ENCODE assay signal across 9 mouse cellular contexts in the genomic region with DNA sequence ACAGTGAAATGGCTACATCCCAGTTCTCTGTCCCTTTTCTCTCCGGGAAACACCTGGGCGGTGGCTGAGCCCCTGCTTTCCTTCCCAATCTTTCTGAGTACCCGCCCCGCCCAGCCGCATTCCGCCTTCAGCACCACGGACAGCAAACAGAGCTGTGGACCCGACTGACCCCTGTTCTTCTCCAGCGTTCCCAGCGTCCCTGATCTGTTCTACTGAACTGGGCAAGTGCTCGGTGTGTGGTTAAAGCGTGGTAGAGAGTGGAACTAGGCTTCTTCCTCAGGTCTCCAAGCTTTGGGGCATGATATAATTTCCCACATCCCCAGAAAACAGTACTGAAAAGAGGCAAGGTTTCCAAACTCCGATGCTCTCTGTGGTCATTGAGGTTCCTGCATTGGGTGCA. TPM values are rescaled to one million over a fixed set of nuclear protein-coding genes. Genes with fewer than 3 reads are reported as not detected.
DNase-seq lines count a peak whose midpoint lies in the region; ATAC-seq and TF ChIP-seq lines count a peak whose summit lies in the region.
"Had no signal": no experiment of that assay in that cellular context is flagged by ENCODE, and none has a peak within 500 bp of the region (broad histone marks: within the 10 kb centered on the region; RNA-seq: fewer than 3 reads in every experiment).

No protein-coding gene starts in this region.

- no peaks in the 10 kb centered on the region for H3K79me2 ChIP-seq in MEL (ENCODE audit: control insufficient read depth, insufficient read depth, low read length, poor library complexity)
- no peaks in the 10 kb centered on the region for H3K79me2 ChIP-seq in liver, adult 2 months (ENCODE audit: control insufficient read depth, insufficient read depth, low read length)
- no peaks in the 10 kb centered on the region for H3K79me2 ChIP-seq in myocyte (ENCODE audit: control insufficient read depth, insufficient read depth)

- H3K4me2 ChIP-seq in embryonic facial prominence, embryonic 15.5 days (replicated peaks), result peak overlapping the region; percentile 99
- H3K4me2 ChIP-seq in hindbrain, embryonic 12.5 days (replicated peaks), result peak overlapping the region; percentile 88
- H3K4me2 ChIP-seq in myocyte (ENCODE audit: low read depth), result peak overlapping the region; percentile 56

- DNase-seq in B cell, adult 2 months, result peak; percentile 43 to 47
- peak; percentile 83 for DNase-seq in MEL (ENCODE audit: low read depth, low spot score)
- DNase-seq in liver, adult 2 months (ENCODE audit: extremely low read depth, low read depth, low spot score), result peak; percentile 39
- no peak for DNase-seq in cerebellum, postnatal 25 days
- no peak for DNase-seq in left cerebral cortex, postnatal 4 days

- TF ChIP-seq POLR2A in MEL (IDR thresholded peaks at IDR 0.05; ENCODE audit: control insufficient read depth in 1 of 2, insufficient read depth in 1 of 2, low read depth in 1 of 2, low read length in 2 of 2, poor library complexity in 1 of 2) (no peak), myocyte (IDR thresholded peaks at IDR 0.05; ENCODE audit: insufficient read length, low read depth) (no peak)
- no peak for TF ChIP-seq POLR2A in liver, adult 2 months (IDR thresholded peaks at IDR 0.05; ENCODE audit: extremely low read depth, insufficient read depth, low read length)

- WGBS in embryonic facial prominence, embryonic 15.5 days, result 3% methylated on average over 13 of the region's 13 CpGs
- WGBS in hindbrain, embryonic 12.5 days, result 2% methylated on average over 13 of the region's 13 CpGs
- 4% methylated on average over 13 of the region's 13 CpGs for WGBS in liver, adult 2 months

- no peak overlapping the region for H3ac ChIP-seq in myocyte (ENCODE audit: control insufficient read depth, insufficient read length)

- H3K4me3 ChIP-seq in MEL (ENCODE audit: control insufficient read depth in 1 of 2, insufficient read depth in 1 of 2, low read depth in 2 of 2, low read length in 2 of 2), result peak overlapping the region; percentile 61 to 62
- H3K4me3 ChIP-seq in embryonic facial prominence, embryonic 15.5 days (replicated peaks), result peak overlapping the region; percentile 63
- H3K4me3 ChIP-seq in hindbrain, embryonic 12.5 days, result peak overlapping the region; percentile 58
- H3K4me3 ChIP-seq in liver, adult 2 months (ENCODE audit: insufficient read depth, low read depth, low read length), result no peak overlapping the region
- no peak overlapping the region for H3K4me3 ChIP-seq in myocyte

- no peak for TF ChIP-seq CTCF in MEL (IDR thresholded peaks at IDR 0.05 in 2 of 3, conservative IDR thresholded peaks at IDR 0.05 in 1 of 3; ENCODE audit: control insufficient read depth in 1 of 3, insufficient read depth in 1 of 3, low read depth in 2 of 3, low read length in 3 of 3, poor library complexity in 1 of 3, severe bottlenecking in 1 of 3)
- no peak for TF ChIP-seq CTCF in liver, adult 2 months (IDR thresholded peaks at IDR 0.05; ENCODE audit: low read depth, low read length)

- no peak for TF ChIP-seq RAD21 in MEL (IDR thresholded peaks at IDR 0.05; ENCODE audit: low read depth, low read length)

- no peak for TF ChIP-seq EP300 in MEL (IDR thresholded peaks at IDR 0.05; ENCODE audit: low read depth in 1 of 2, low read length in 2 of 2)

- H3K27ac ChIP-seq in MEL (ENCODE audit: control insufficient read depth, low read depth, low read length), result no peak overlapping the region
- H3K27ac ChIP-seq in embryonic facial prominence, embryonic 15.5 days (replicated peaks), result no peak overlapping the region
- no peak overlapping the region for H3K27ac ChIP-seq in hindbrain, embryonic 12.5 days
- H3K27ac ChIP-seq in liver, adult 2 months (replicated peaks; ENCODE audit: insufficient read depth, low read depth, low read length), result no peak overlapping the region

- peak overlapping the region; percentile 67 for H3K9ac ChIP-seq in MEL (ENCODE audit: control insufficient read depth, low read depth, low read length, poor library complexity, severe bottlenecking)
- H3K9ac ChIP-seq in embryonic facial prominence, embryonic 15.5 days, result peak overlapping the region; percentile 44; the same call in 1 of the 2 replicates
- H3K9ac ChIP-seq in hindbrain, embryonic 12.5 days, result peak overlapping the region; percentile 67
- H3K9ac ChIP-seq in liver, adult 2 months (ENCODE audit: low read depth, low read length), result no peak overlapping the region

- no peak for ATAC-seq in embryonic facial prominence, embryonic 15.5 days (ENCODE audit: insufficient number of reproducible peaks, low FRiP score, low TSS enrichment, low read depth)
- no peak for ATAC-seq in hindbrain, embryonic 12.5 days (ENCODE audit: low FRiP score)

- no peaks in the 10 kb centered on the region for H3K9me3 ChIP-seq in MEL (replicated peaks; ENCODE audit: insufficient read depth, low read length)
- no peaks in the 10 kb centered on the region for H3K9me3 ChIP-seq in embryonic facial prominence, embryonic 15.5 days (replicated peaks)
- no peaks in the 10 kb centered on the region for H3K9me3 ChIP-seq in hindbrain, embryonic 12.5 days (replicated peaks)

- H3K4me1 ChIP-seq in MEL (ENCODE audit: control insufficient read depth in 1 of 2, insufficient read depth in 2 of 2, low read length in 2 of 2), result peaks cover 10 to 15% of the 10 kb centered on the region in 2 experiments; a peak in 3 of 4 replicates
- peaks cover 27% of the 10 kb centered on the region for H3K4me1 ChIP-seq in embryonic facial prominence, embryonic 15.5 days
- H3K4me1 ChIP-seq in hindbrain, embryonic 12.5 days, result peaks cover 31% of the 10 kb centered on the region
- peaks cover 3% of the 10 kb centered on the region; the same call in 1 of the 2 replicates for H3K4me1 ChIP-seq in liver, adult 2 months (ENCODE audit: control insufficient read depth, insufficient read depth, low read length)

- no peaks in the 10 kb centered on the region for H3K27me3 ChIP-seq in MEL (ENCODE audit: control insufficient read depth in 1 of 2, insufficient read depth in 2 of 2, low read length in 2 of 2)
- H3K27me3 ChIP-seq in embryonic facial prominence, embryonic 15.5 days, result peaks cover 13% of the 10 kb centered on the region
- peaks cover 17% of the 10 kb centered on the region for H3K27me3 ChIP-seq in hindbrain, embryonic 12.5 days
- H3K27me3 ChIP-seq in liver, adult 2 months (ENCODE audit: control insufficient read depth, insufficient read depth, low read length), result no peaks in the 10 kb centered on the region
- peaks cover 23% of the 10 kb centered on the region for H3K27me3 ChIP-seq in myocyte (ENCODE audit: control insufficient read depth, insufficient read depth, insufficient read length)

- intact Hi-C loops in left cerebral cortex, postnatal 4 days (cut with DNase I), result loop anchor here (5.0 kb wide), 1 partner anchor 67 kb away; the partner anchor contains the start of gene Rusc1

- H3K36me3 ChIP-seq in MEL (ENCODE audit: control insufficient read depth in 1 of 2, insufficient read depth in 2 of 2, low read length in 2 of 2), result peaks cover 0 to 8% of the 10 kb centered on the region in 2 experiments; a peak in 2 of 4 replicates
- H3K36me3 ChIP-seq in embryonic facial prominence, embryonic 15.5 days, result no peaks in the 10 kb centered on the region
- no peaks in the 10 kb centered on the region for H3K36me3 ChIP-seq in hindbrain, embryonic 12.5 days
- H3K36me3 ChIP-seq in liver, adult 2 months (ENCODE audit: control insufficient read depth, insufficient read depth, low read length), result no peaks in the 10 kb centered on the region
- no peaks in the 10 kb centered on the region for H3K36me3 ChIP-seq in myocyte (ENCODE audit: control insufficient read depth, insufficient read depth)

RNA-seq across cellular contexts. Expression of gene Hcn3, which starts 0.8 kb away (rescaled TPM):
- total RNA-seq in MEL (2012; rRNA removed), result 4.0 TPM in 2 replicates
- polyA plus RNA-seq in MEL (2012; ENCODE audit: insufficient read depth in 1 of 2, insufficient read length in 2 of 2, low read depth in 1 of 2, low replicate concordance in 2 of 2, missing spikeins in 1 of 2) (1 to 10 TPM in 1 of 2 experiments, not detected in 1; 7.4 TPM), myocyte (2012; fragmentation: generic; extraction: Trizol) (0.10 TPM)
- polyA plus RNA-seq in embryonic facial prominence, embryonic 15.5 days (2015; fragmentation: Nextera tagmentation; extraction: Ambion mirVana), result 3.0 and 3.2 TPM in 2 replicates
- 20.7 and 22.3 TPM in 2 replicates for polyA plus RNA-seq in hindbrain, embryonic 12.5 days (2016; fragmentation: Nextera tagmentation; extraction: Ambion mirVana)
- total RNA-seq in liver, adult 2 months (2014; rRNA removed), result 0.09 and 0.20 TPM in 2 replicates
- 0.19 and 0.44 TPM in 2 replicates for polyA plus RNA-seq in liver, adult 2 months (2012; rRNA removed)
- total RNA-seq in left cerebral cortex, postnatal 4 days (2021), result 10 to 100 TPM; 68.6 to 73.1 TPM

RNA-seq across cellular contexts. Expression of gene Clk2, which starts 5.4 kb away (rescaled TPM):
- 27.5 and 28.2 TPM in 2 replicates for total RNA-seq in MEL (2012; rRNA removed)
- polyA plus RNA-seq in MEL (2012; ENCODE audit: insufficient read depth in 1 of 2, insufficient read length in 2 of 2, low read depth in 1 of 2, low replicate concordance in 2 of 2, missing spikeins in 1 of 2) (100 to 1,000 TPM in 1 of 2 experiments, 10 to 100 TPM in 1; 83.6 to 138 TPM), myocyte (2012; fragmentation: generic; extraction: Trizol) (22.2 TPM)
- polyA plus RNA-seq in embryonic facial prominence, embryonic 15.5 days (2015; fragmentation: Nextera tagmentation; extraction: Ambion mirVana), result 29.9 and 33.6 TPM in 2 replicates
- 38.8 and 44.4 TPM in 2 replicates for polyA plus RNA-seq in hindbrain, embryonic 12.5 days (2016; fragmentation: Nextera tagmentation; extraction: Ambion mirVana)
- 7.4 and 9.3 TPM in 2 replicates for total RNA-seq in liver, adult 2 months (2014; rRNA removed)
- polyA plus RNA-seq in liver, adult 2 months (2012; rRNA removed), result 14.6 and 23.9 TPM in 2 replicates
- total RNA-seq in left cerebral cortex, postnatal 4 days (2021), result 10 to 100 TPM; 53.8 to 56.6 TPM

RNA-seq across cellular contexts. Expression of gene Scamp3, which starts 18.1 kb away (rescaled TPM):
- 78.1 and 101 TPM in 2 replicates for total RNA-seq in MEL (2012; rRNA removed)
- polyA plus RNA-seq in MEL (2012; ENCODE audit: insufficient read depth in 1 of 2, insufficient read length in 2 of 2, low read depth in 1 of 2, low replicate concordance in 2 of 2, missing spikeins in 1 of 2) (100 to 1,000 TPM in 1 of 2 experiments, not detected in 1; 287 TPM), myocyte (2012; fragmentation: generic; extraction: Trizol) (127 TPM)
- 108 and 109 TPM in 2 replicates for polyA plus RNA-seq in embryonic facial prominence, embryonic 15.5 days (2015; fragmentation: Nextera tagmentation; extraction: Ambion mirVana)
- 105 and 107 TPM in 2 replicates for polyA plus RNA-seq in hindbrain, embryonic 12.5 days (2016; fragmentation: Nextera tagmentation; extraction: Ambion mirVana)
- total RNA-seq in liver, adult 2 months (2014; rRNA removed), result 9.1 and 15.6 TPM in 2 replicates
- polyA plus RNA-seq in liver, adult 2 months (2012; rRNA removed), result 105 and 120 TPM in 2 replicates
- total RNA-seq in left cerebral cortex, postnatal 4 days (2021), result 10 to 100 TPM; 85.3 to 89.7 TPM

RNA-seq across cellular contexts. Expression of gene Pklr, which starts 23.3 kb away (rescaled TPM):
- 41.1 and 53.2 TPM in 2 replicates for total RNA-seq in MEL (2012; rRNA removed)
- polyA plus RNA-seq in MEL (2012; ENCODE audit: insufficient read depth in 1 of 2, insufficient read length in 2 of 2, low read depth in 1 of 2, low replicate concordance in 2 of 2, missing spikeins in 1 of 2) (100 to 1,000 TPM; 133 to 185 TPM), myocyte (2012; fragmentation: generic; extraction: Trizol) (not detected)
- polyA plus RNA-seq in embryonic facial prominence, embryonic 15.5 days (2015; fragmentation: Nextera tagmentation; extraction: Ambion mirVana), result 0.15 TPM in 1 of 2 replicates, not detected in the other
- polyA plus RNA-seq in hindbrain, embryonic 12.5 days (2016; fragmentation: Nextera tagmentation; extraction: Ambion mirVana), result 0.25 and 0.96 TPM in 2 replicates
- total RNA-seq in liver, adult 2 months (2014; rRNA removed), result 69.7 and 91.1 TPM in 2 replicates
- 387 and 512 TPM in 2 replicates for polyA plus RNA-seq in liver, adult 2 months (2012; rRNA removed)
- total RNA-seq in left cerebral cortex, postnatal 4 days (2021), result under 1 TPM; 0.14 to 0.66 TPM
- total RNA-seq: layer of hippocampus, postnatal 14 days had no signal

RNA-seq across cellular contexts. Expression of gene Fam189b, which starts 23.7 kb away (rescaled TPM):
- 6.2 and 7.0 TPM in 2 replicates for total RNA-seq in MEL (2012; rRNA removed)
- 10 to 100 TPM in 1 of 2 experiments, not detected in 1; 35.3 TPM for polyA plus RNA-seq in MEL (2012; ENCODE audit: insufficient read depth in 1 of 2, insufficient read length in 2 of 2, low read depth in 1 of 2, low replicate concordance in 2 of 2, missing spikeins in 1 of 2)
- polyA plus RNA-seq in embryonic facial prominence, embryonic 15.5 days (2015; fragmentation: Nextera tagmentation; extraction: Ambion mirVana), result 34.9 and 37.0 TPM in 2 replicates
- 33.4 and 34.2 TPM in 2 replicates for polyA plus RNA-seq in hindbrain, embryonic 12.5 days (2016; fragmentation: Nextera tagmentation; extraction: Ambion mirVana)
- 0.09 and 0.54 TPM in 2 replicates for total RNA-seq in liver, adult 2 months (2014; rRNA removed)
- polyA plus RNA-seq in liver, adult 2 months (2012; rRNA removed), result 1.8 and 4.1 TPM in 2 replicates
- polyA plus RNA-seq in myocyte (2012; fragmentation: generic; extraction: Trizol), result 15.0 TPM
- total RNA-seq in left cerebral cortex, postnatal 4 days (2021), result 10 to 100 TPM; 51.4 to 56.2 TPM

Comparison
In these comparisons a context has a peak if more than half of its experiments do, and no peak if none do; other contexts are left out.
1. DNase-seq: peak in B cell, adult 2 months (2 of 2), MEL (single experiment) and liver, adult 2 months (single experiment); none in cerebellum, postnatal 25 days (0 of 2) and left cerebral cortex, postnatal 4 days (single experiment).
2. H3K4me3 ChIP-seq: peak in MEL (2 of 2), embryonic facial prominence, embryonic 15.5 days (single experiment) and hindbrain, embryonic 12.5 days (single experiment); none in liver, adult 2 months (single experiment) and myocyte (single experiment).
3. Peak in every context shown above with its lines, with median percentiles within 50 percentile points of each other: H3K4me2 ChIP-seq.